Mouse (Mus musculus) gastrocnemius, postnatal 14 days (tissue): Measurements from ENCODE around the gene Tmem185b. TPM values are rescaled to one million over a fixed set of nuclear protein-coding genes. Genes with fewer than 3 reads are reported as not detected.

Experiments
- DNase-seq: peaks from one replicate; pipeline ENCODE4 v3.0.0; 2021; ENCODE audit warnings: mixed read lengths
- intact Hi-C: fragments of 180-260 bp; cut with DNase I; formaldehyde crosslinking; loops from one replicate; pipeline ENCODE4 v1.15.1; 2025; ENCODE audit warnings: low total_unique reads
- total RNA-seq, 2 experiments: library from RNA; stranded (reverse); gene quantifications; 2 replicates each; pipeline ENCODE4 v1.2.3; 2021

The Tmem185b gene
- total RNA-seq, 2 experiments from 2014 or later: 5.5 to 5.9 TPM

DNA sequence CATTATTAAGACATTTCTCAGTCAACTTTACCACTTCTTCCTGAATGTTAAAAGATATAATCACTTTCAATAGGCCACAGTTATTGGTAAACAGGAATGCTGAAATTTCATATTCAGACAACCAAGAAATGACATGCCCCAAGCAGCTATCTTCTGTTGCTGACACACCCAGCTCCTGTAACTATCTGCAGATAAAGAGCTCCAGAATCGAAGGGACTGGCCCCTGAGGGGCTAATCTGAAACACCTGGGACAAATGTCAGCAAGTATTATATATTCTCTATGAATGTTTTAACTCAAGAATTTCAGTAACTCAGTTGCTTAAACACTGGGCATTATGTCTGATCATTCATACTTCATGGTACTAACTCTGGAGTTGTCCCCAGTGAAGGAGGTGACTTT lies 44.2 kb downstream of the Tmem185b start:
- intact Hi-C loops: no loop called here
- DNase-seq: no peak

Other genes starting within 250 kb of the Tmem185b start
- under 1 TPM; 0.16 to 0.53 TPM for gene Inhbb, start 103.9 kb upstream of the Tmem185b start, total RNA-seq
- 10 to 100 TPM; 17.2 to 18.9 TPM for gene Ralb, start 21.4 kb upstream of the Tmem185b start, total RNA-seq
- gene Epb41l5, start 122.8 kb downstream of the Tmem185b start, total RNA-seq: 1 to 10 TPM; 1.5 to 2.8 TPM